Mouse (Mus musculus) liver, adult 2 months (tissue): ENCODE results near the gene Tas2r119.

Source experiments
- CTCF ChIP-seq: fragments of 200-500 bp; IDR thresholded peaks from 2 replicates; pipeline ENCODE4 v1.5.1; 2011; ENCODE audit warnings: low read depth, low read length, control low read depth
- POLR2A ChIP-seq: fragments of 200-500 bp; IDR thresholded peaks from 2 replicates; pipeline ENCODE4 v1.6.1; 2011; ENCODE audit warnings: low read length, control low read depth; ENCODE audit not compliant: insufficient read depth; ENCODE audit errors: extremely low read depth

DNA sequence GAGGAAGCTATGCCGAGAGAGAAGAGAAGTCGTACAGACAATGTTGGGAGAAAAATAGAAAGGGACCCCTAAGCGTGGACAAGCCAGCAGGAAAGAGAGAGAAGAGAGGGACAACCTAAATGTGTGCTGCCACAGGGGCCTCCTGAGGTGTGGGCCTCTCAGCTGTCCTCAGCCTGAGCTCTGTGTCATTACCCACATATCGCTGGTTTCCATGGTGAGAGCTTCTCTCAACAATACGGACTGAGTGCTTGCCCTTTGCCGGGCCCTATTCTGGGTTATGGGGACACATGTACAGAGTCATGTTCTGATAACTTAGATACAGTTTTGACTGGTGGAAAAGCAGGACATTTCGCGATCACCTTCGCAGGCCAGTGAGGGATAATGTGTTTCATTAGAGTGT is 21.0 kb downstream of the Tas2r119 start:
- no peak for TF ChIP-seq POLR2A
- TF ChIP-seq CTCF = no peak
